Mouse (Mus musculus): ENCODE measurements around the gene Sept8.

- TF ChIP-seq EP300 (IDR thresholded peaks at IDR 0.05; ENCODE audit: insufficient read depth, low read depth, low read length) (no peak), CTCF (IDR thresholded peaks at IDR 0.05) (no peak)
Observed at GRCm38 (mm10) chr11:53508591-53508990, 10.5 kb upstream of the Sept8 start.
